Mouse (Mus musculus) spleen, adult 18-20 months (tissue): ENCODE results near the gene Klf15.

Experiments
- DNase-seq, 2 experiments: peaks; one replicate each; pipeline ENCODE4 v3.0.0; 2022; ENCODE audit warnings: mixed read lengths in 2 of 2

The Klf15 gene

GRCm38 (mm10) chr6:90494155-90494554 lies 31.8 kb downstream of the Klf15 start:
- no peak for DNase-seq

DNA sequence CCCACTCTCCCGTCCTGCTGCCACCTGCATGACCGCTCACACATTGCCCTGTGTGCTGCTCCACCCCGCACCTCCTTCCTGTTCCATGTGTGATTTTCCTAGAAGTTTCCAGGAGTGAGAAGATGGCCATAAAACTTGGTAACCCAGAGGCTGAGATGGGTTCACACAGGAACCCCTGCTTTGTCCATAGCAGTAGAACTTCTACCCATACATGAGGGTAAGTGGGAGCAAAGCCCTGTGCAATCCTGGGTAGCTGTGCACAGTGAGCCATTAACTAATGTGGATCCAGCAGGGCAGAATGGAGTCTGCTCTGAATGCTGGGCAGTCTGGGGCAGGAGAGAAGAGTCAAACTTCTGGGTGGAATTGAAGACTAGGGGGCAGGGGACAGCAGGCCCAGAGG lies 32.2 kb downstream of the Klf15 start:
- DNase-seq: no peak

- no peak for DNase-seq
Observed at GRCm38 (mm10) chr6:90495282-90495912, 33.0 kb downstream of the Klf15 start.

- no peak for DNase-seq
Observed at GRCm38 (mm10) chr6:90496217-90496616, 33.8 kb downstream of the Klf15 start.

GRCm38 (mm10) chr6:90499509-90499908 lies 37.1 kb downstream of the Klf15 start:
- no peak for DNase-seq

GRCm38 (mm10) chr6:90501222-90501940 lies 39.0 kb downstream of the Klf15 start:
- DNase-seq: no peak

- no peak for DNase-seq
Observed at GRCm38 (mm10) chr6:90505906-90506305, 43.5 kb downstream of the Klf15 start.

GRCm38 (mm10) chr6:90506673-90507311 lies 44.4 kb downstream of the Klf15 start:
- no peak for DNase-seq

- no peak for DNase-seq
Observed at GRCm38 (mm10) chr6:90507443-90507842, 45.1 kb downstream of the Klf15 start.

DNA sequence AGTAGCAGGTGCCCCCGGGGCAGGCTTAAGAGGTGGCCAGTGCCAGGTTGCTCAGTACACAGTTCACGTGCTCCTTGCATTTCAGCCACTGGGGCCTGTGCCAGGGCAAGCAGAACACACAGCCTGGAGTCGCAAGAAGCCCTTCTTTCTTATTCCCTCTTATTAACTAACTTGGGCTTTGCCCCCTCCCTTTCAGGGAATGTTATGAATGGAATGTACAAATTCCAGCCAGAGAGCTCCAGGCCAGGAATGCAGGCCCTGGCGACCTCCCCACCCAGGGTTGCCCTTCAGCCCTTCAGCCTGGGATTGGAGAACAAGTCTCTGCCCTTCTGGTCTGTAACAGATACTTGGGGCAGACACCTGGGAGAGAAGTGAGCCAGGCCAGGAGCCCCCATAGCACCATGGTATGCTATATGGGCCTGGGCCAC lies 45.8 kb downstream of the Klf15 start:
- DNase-seq: no peak

GRCm38 (mm10) chr6:90509085-90509484 lies 46.7 kb downstream of the Klf15 start:
- DNase-seq: no peak

GRCm38 (mm10) chr6:90512416-90512815 lies 50.0 kb downstream of the Klf15 start:
- no peak for DNase-seq

- no peak for DNase-seq
Observed at GRCm38 (mm10) chr6:90513074-90513856, 50.9 kb downstream of the Klf15 start.

GRCm38 (mm10) chr6:90514369-90514768 lies 52.0 kb downstream of the Klf15 start:
- DNase-seq: no peak

GRCm38 (mm10) chr6:90514883-90515405 lies 52.6 kb downstream of the Klf15 start:
- DNase-seq: peak; percentile 25 to 65

GRCm38 (mm10) chr6:90518892-90519291 lies 56.5 kb downstream of the Klf15 start:
- no peak for DNase-seq

DNA sequence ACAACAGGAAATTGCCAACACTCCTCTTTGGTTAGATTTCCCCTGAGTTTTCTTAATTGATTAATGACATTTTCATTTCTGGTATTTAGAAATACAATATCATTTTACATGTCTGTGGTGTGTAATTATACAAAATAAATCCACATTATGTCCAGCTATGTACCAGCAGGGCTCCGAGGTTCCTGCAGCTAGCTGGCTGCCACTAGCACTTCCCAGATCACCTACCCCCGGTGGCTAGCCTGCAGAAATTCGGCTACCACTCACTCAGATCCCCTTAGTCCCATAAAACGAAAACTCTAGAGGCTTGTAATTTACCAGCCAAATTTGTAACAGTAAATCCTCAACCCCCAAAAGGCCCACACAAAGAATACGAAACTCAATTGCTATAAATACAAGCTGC lies 57.0 kb downstream of the Klf15 start:
- no peak for DNase-seq
